Mouse (Mus musculus) right cerebral cortex, adult 2 months (tissue): ENCODE measurements around the gene Gm13420.
A peak's percentile ranks its signal among the peaks of the same experiment; 100 is the strongest.
"Not testable (repeated sequence)": the region's sequence is repeated elsewhere in the genome, so short reads cannot be mapped to it uniquely, and the experiment has no call there.

ENCODE experiments used
- DNase-seq, 2 experiments: peaks; one replicate each; pipeline ENCODE4 v3.0.0; 2021 to 2022; ENCODE audit warnings: low spot score in 2 of 2

Gm13420 gene

GRCm38 (mm10) chr2:29751497-29751896 lies at the start of gene Gm13420:
Gene Gm13420, minus strand, starts transcription at chr2:29751685.
- no peak for DNase-seq

DNA sequence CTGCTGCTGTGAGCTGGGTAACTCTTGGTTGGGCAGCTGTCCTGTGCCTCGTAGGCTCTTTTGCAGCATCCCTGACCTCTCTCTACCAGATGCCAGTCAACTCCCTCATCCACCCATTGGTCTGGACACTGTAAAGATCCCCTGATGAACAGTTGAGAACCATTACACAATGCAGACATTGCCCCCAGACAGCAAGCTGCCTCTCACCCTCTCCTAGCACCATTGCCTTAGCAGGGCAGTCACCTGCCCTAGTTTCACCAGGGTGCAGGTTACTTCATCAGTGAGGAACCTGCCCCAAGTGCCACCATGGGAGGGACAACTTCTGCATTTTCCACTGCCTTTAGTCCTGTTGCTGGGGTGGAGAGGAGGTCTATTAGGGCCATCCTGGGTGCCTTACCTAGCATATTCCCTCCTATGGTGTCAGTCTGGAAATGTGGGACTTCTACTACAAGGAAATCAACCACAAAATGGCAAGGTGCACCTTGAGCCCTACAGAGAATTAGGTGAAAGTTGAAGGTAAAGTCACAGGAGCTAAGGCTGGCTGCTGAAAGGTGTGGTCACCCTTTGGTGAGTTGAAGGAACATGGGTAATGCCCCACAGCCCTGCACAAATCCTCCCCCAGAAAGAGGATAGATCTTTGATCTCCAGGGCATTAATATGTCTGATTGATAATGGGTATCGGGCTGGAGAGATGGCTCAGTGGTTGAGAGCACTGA lies 41.4 kb upstream of the Gm13420 start:
- no peak for DNase-seq

DNA sequence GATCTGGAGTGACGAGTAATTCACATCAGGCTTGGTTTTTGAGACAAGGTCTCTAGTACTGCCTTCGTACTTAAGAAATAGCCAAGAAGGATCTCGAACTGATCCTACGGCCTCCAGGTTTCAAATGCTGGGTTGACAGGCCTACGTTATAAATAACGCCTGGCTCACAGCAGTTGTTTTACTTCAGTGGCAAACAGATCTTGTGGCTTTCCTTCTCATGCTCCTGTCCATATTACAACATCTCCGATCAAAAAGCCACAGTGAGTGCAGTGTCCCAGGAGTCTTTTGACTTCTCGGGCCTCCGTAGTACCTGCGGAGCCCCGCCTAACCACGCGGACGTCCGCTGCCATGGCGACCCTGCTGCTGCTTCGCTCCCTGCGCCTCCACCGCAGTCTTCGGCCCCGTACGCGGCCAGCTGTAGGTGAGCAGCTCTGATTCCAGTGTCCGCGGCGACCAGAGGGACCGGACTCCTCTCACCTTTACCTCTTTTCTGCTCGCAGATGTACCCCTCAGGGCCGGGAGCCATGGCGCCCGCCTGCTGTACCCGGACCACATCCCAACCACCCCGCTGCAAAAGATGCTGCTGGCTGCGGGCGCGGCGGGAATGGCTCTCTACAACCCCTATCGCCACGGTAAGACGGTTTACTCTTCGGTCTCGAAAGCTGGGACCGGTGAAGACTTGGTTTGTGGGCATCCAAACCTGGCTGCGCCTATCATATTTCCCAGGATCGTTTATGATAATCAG lies 36.6 kb upstream of the Gm13420 start, which contains the start of gene Trub2:
Gene Trub2 (minus strand): TSS at position 566 of the 745 bp plus-strand sequence.
- peak; percentile 90 to 94 for DNase-seq

DNA sequence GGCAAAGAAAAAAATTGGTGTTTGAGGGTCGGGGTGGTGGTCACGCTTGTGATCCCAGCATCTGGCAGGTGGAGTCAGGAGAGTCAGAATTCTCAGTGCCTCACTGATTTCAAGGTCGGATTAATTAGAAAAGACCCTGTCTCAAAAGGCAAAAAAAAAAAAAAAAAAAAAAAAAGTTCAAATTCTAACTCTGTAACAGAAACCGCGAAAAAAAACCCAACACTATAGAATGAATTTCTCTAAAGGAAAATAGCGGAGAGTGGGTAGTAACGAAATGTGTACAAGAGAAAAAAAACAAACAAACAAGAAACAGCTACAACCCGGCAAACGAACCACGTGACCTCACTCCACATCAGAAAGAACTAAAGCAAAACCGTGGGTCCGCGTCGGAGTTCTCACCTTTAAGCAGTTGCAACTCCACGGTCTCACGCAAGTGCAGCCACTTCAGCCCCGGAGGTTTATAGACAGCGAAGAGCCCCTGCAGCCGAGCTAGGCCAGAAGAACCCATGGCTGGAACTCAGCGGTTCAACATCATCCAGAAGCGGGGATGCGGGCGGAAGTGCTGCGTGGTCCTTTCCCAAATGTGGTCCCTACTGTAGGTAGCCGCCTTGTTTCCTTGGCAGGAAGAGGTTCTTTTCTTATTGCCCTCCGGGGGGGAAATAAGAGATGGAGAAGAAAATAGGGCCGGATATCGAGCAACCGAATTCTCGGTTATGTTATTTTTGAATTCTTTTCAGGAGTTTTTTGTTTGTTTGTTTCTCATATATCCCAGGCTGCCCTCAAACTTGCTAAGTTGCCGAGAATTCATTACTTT lies 35.8 kb upstream of the Gm13420 start, which contains the start of gene Coq4:
Gene Coq4 (plus strand): TSS at position 390 of the 814 bp plus-strand sequence.
- peak; percentile 96 for DNase-seq

- DNase-seq, result no peak
Measured at GRCm38 (mm10) chr2:29784290-29784689, 32.8 kb upstream of the Gm13420 start.

DNA sequence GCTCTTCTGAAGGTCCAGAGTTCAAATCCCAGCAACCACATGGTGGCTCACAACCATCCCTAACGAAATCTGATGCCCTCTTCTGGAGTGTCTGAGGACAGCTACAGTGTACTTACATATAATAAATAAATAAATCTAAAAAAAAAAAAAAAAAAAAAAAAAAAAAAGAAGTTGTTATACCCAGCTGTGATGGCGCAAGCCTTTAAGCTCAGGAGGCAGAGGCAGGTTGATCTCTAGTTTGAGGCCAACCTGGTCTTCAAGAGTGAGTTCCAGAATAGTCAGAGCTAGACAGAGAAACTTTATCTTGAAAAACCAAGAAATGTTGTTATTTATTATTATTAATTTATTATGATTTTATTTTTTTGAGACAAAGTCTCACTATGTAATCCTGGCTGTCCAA lies 29.8 kb upstream of the Gm13420 start:
- DNase-seq, result not testable (repeated sequence)

- no peak for DNase-seq
Measured at GRCm38 (mm10) chr2:29773323-29773722, 21.8 kb upstream of the Gm13420 start.

DNA sequence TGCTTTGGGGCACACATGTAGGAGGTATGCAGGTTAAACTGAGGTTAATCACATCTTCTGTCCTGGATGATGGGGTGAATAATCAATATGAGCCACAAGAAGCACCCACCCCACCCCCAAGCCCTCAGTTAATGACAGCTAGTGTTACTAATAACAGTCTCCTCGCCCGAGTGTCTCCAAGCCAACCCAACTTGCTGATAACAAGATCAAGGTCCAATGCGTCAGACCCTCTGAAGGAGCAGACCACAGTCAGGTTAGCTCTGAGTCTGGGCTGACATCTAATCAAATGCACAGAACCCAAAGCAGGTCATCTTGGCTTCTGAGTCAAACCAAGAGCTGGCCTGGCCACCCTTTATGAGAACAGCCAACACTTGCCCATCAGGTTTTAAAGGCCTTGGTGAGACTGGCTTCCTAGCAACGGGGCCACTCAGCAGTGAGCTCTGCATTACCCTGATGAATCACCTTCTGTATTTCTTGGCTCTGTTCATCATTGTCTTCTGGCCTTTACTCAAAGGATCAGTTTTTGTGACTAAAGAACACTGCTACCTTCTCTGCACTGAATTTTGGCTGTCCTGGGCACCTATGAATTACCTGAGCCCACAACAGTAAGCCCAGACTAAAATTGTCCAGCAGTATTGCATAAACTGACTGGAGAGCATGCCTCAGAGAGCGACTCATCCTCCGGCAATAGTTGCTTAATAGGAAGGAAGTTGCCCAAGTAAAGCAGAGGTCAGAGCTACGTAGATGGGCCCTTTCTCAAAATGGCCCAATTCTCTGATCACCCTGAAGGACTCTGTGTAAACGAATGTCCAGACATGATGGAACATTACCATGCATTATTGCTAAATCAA lies 20.4 kb upstream of the Gm13420 start:
- DNase-seq, result no peak

GRCm38 (mm10) chr2:29770162-29770561 lies 18.7 kb upstream of the Gm13420 start:
- no peak for DNase-seq

DNA sequence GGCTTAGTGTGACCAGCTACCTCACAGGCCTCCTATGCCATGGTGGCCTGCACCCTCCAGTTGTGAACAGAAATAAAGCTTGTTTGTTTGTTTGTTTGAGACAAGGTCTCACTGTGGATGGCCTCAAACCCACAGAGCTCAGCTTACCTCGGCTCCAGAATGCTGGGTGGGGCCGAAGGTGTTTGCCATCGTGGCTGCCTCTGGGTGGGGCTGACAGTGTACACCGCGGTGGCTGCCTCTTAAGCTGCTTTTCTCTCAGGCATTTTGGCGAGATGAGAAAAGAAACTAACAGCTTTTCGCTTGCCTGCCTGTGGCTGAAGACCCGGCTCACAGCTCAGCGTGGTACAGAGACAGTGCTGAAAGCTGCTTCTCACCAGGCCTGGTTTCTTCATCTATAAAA lies 17.4 kb upstream of the Gm13420 start:
- DNase-seq, result no peak

DNA sequence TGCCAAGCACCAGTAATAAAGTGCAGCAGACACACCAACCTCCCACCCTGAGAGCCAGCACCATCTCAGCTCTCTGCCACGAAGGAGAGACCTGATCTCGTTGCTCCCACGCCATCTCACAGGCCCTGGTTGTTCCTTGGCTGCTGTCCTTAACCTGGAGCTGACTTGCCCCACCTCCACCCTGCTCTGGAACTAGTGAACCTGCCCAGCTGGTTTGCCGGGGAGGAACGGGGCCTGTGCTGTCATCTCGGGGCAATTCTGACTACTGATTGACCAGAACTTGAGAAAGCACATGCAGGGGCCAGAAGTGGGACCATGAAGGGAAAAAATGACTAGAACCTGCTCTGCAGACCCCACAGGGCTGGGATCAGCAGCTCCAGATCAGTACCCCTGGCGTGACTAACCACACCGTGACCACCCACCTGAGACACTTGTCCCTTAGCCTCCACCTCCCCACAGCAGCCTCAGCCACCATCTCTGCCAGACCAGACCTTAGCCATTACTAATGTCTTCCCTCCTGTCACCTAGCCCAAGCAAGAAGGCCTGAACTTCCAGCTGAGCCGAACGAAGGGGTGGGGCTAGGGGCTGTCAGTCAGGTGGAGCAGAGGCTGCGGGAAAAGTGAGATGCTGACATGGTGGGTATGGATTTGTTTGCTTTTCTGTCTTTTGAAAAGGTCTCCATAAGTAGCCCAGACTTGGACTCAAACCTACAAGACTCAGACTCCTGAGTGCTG lies 16.7 kb upstream of the Gm13420 start:
- DNase-seq, result no peak

GRCm38 (mm10) chr2:29764831-29765230 lies 13.3 kb upstream of the Gm13420 start:
- peak; percentile 50 to 68 for DNase-seq

- no peak for DNase-seq
Measured at GRCm38 (mm10) chr2:29755693-29756092, 4.2 kb upstream of the Gm13420 start.

DNA sequence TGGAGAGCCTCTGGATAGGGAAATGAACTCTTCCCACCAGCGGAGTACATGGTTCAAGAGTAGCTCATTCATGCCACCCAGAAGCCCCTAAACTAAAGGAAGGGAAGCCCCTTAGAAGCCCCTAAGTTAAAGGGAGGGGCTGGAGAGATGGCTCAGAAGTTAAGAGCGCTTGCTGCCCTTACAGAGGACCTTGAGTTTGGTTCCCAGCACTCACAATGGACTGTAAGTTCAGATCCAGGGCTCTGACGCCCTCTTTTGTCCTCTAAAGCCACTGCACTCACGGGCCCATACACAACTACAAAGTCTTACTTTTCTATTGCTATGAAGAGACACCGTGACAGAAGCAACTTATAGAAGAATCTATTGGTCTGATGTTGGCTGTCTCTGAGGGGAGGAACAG lies 912 bp upstream of the Gm13420 start:
- no peak for DNase-seq

GRCm38 (mm10) chr2:29748499-29748898 lies 3.0 kb downstream of the Gm13420 start:
- no peak for DNase-seq

- peak in 1 of 2 experiments; percentile 38 for DNase-seq
Measured at GRCm38 (mm10) chr2:29747852-29748251, 3.6 kb downstream of the Gm13420 start.

DNA sequence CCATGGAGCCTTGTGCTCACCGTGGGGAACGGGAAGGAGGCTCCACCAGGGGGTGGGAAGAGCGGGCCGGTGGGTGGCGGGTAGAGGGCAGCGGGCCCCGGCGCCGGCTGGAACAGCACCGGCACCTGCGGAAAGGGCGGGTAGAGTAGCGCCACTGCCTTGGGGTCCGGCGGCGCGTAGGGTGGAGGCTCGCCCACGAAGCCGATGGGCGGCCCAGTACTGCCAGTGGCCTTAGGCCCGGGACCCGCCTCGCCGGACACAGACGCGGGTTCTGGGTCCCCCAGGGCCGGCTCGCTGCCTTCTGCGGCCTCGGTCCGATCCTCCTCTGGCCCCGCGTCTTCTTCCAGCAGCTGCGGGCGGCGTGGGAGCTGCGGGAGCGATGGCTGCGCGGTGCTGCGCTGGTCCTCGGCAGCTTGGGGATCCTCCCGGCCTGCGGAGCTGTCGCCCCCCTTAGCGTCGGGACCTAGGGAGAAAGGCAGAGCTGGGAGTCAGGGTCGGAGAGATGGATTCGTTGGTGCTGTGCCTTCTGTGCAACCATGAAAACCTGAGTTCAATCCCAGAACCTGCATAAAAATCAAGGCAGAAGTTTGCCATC lies 4.2 kb downstream of the Gm13420 start:
- DNase-seq, result no peak

DNA sequence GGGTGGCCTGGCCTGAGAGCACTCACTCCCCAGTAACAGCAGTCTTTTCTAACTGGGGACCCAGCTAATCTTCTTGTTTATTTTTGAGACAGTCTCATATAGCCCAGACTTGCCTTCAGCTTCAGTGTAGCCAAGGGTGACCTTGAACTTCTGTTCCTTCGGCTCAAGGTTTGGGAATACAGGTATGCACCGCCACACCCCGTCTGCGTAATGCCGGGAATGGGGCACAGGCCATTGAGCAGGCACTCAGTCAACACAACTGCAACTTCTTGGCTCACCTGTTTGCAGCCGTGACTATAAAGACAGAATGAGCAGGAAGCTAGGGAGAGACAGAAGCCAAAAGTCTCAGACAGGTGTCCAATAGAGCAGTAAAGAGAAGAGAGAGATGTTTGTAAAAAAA lies 7.2 kb downstream of the Gm13420 start:
- DNase-seq, result no peak

DNA sequence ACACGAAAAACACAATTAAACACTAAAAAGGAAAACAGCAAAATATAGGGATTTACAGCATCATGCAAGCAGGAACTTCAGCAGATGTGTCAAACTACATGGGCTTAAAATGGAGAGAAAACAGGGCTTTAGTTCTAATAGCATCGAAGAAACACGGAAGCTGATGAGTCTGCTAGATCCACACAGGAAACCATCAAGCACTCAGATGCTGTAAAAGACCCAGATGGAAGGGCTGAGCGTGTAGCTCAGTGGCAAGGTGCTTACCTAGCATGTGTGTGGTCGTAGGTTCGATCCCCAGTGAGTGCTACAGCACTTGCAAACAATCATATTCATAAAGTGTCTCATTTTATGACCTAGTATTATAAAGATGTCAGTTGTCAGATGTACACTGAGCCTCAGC lies 10.3 kb downstream of the Gm13420 start:
- no peak for DNase-seq

DNA sequence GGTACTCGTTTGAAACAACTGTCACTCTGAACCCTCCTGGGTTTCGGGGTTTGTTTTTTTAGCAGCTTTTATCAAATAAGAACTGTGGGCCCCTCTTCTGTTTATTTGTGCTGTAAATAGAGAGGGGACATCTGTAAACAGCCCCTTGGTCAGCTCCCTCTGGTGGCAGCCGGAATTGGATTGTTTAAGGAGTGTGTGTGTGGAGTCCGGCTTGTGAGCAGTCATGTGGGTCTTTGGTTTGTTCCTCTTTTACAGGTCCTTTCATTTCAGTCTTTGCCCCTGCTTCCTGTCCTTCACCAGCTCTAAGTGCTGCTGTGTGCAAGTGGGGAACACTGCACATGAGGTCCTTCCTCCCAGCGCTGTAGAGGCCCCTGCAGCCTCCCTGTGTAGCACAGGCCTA lies 12.1 kb downstream of the Gm13420 start:
- DNase-seq, result no peak
